Mouse (Mus musculus) testis, adult 2 months (tissue): Measurements from ENCODE around the gene Synpr.

Experiments
- CTCF ChIP-seq: fragments of 200-500 bp; IDR thresholded peaks from 2 replicates; pipeline ENCODE4 v1.5.1; 2012; ENCODE audit warnings: low read depth, mild to moderate bottlenecking, inconsistent platforms, low read length, moderate library complexity; ENCODE audit not compliant: control insufficient read depth, insufficient read depth, insufficient replicate concordance
- POLR2A ChIP-seq: fragments of 200-500 bp; IDR thresholded peaks from 2 replicates; pipeline ENCODE4 v1.6.1; 2012; ENCODE audit warnings: low read depth, mild to moderate bottlenecking, inconsistent platforms, low read length, moderate library complexity; ENCODE audit not compliant: control insufficient read depth

GRCm38 (mm10) chr14:13336162-13336561, 51.6 kb downstream of the Synpr start:
- no peak for TF ChIP-seq CTCF
- no peak for TF ChIP-seq POLR2A
